Comparison of ENCODE assay signal across 8 mouse cellular contexts in genomic region chr12:45073331-45074041, GRCm38 (mm10). TPM values are rescaled to one million over a fixed set of nuclear protein-coding genes. Genes with fewer than 3 reads are reported as not detected.
A peak's percentile ranks its signal among the peaks of the same experiment; 100 is the strongest.
DNase-seq lines count a peak whose midpoint lies in the region; ATAC-seq and TF ChIP-seq lines count a peak whose summit lies in the region.

No protein-coding gene starts in this region.

- H3K27ac ChIP-seq in heart, embryonic 11.5 days (ENCODE audit: low read depth, low read length): peak overlapping the region; percentile 72
- H3K27ac ChIP-seq in ES-E14 (ENCODE audit: insufficient read depth, low read depth, low read length, poor library complexity, severe bottlenecking): no peak overlapping the region
- H3K27ac ChIP-seq in forebrain, embryonic 11.5 days (ENCODE audit: low read depth, low read length): peak overlapping the region; percentile 68
- peak overlapping the region; percentile 95 for H3K27ac ChIP-seq in limb, embryonic 10.5 days
- H3K27ac ChIP-seq in neural tube, embryonic 15.5 days (replicated peaks): peak overlapping the region; percentile 81

- DNase-seq in heart, adult 9 months (ENCODE audit: low spot score in 2 of 2): no peak
- peak; percentile 17 for DNase-seq in ES-E14 (ENCODE audit: low read depth, low spot score)
- DNase-seq in forebrain, embryonic 11.5 days (ENCODE audit: low spot score): peak; percentile 72
- DNase-seq in limb, embryonic 10.5 days (ENCODE audit: low spot score): no peak
- DNase-seq in spleen, adult 18-20 months: no peak
- DNase-seq in adrenal gland, postnatal 36 days: no peak

- H3K9me3 ChIP-seq in heart, embryonic 11.5 days (replicated peaks; ENCODE audit: control insufficient read depth, low read length): no peaks in the 10 kb centered on the region
- no peaks in the 10 kb centered on the region for H3K9me3 ChIP-seq in ES-E14 (ENCODE audit: control insufficient read depth, insufficient read depth, low read depth, low read length)
- H3K9me3 ChIP-seq in forebrain, embryonic 11.5 days (ENCODE audit: control insufficient read depth, low read length): no peaks in the 10 kb centered on the region
- no peaks in the 10 kb centered on the region for H3K9me3 ChIP-seq in limb, embryonic 10.5 days (replicated peaks)
- H3K9me3 ChIP-seq in neural tube, embryonic 15.5 days (replicated peaks): no peaks in the 10 kb centered on the region

- WGBS in heart, embryonic 11.5 days (ENCODE audit: insufficient replicate concordance): under 1% methylated on average over 28 of the region's 28 CpGs
- WGBS in forebrain, embryonic 11.5 days: under 1% methylated on average over 28 of the region's 28 CpGs
- under 1% methylated on average over 28 of the region's 28 CpGs for WGBS in limb, embryonic 10.5 days
- under 1% methylated on average over 28 of the region's 28 CpGs for WGBS in neural tube, embryonic 15.5 days

- peak overlapping the region; percentile 87 for H3K4me2 ChIP-seq in heart, embryonic 11.5 days
- peak overlapping the region; percentile 72 for H3K4me2 ChIP-seq in forebrain, embryonic 11.5 days (ENCODE audit: low read depth, low read length, severe bottlenecking)
- H3K4me2 ChIP-seq in neural tube, embryonic 15.5 days: peak overlapping the region; percentile 99

- H3K27me3 ChIP-seq in heart, embryonic 11.5 days (ENCODE audit: control insufficient read depth, insufficient read depth, low read length): no peaks in the 10 kb centered on the region
- H3K27me3 ChIP-seq in forebrain, embryonic 11.5 days (ENCODE audit: control insufficient read depth, insufficient read depth, low read length): 0 out of 2 replicates have a peak, but pooled peaks cover 2% of the 10 kb centered on the region
- H3K27me3 ChIP-seq in limb, embryonic 10.5 days (ENCODE audit: low read depth, poor library complexity, severe bottlenecking): peaks cover 15% of the 10 kb centered on the region; the same call in 1 of the 2 replicates
- peaks cover 12% of the 10 kb centered on the region; the same call in 1 of the 2 replicates for H3K27me3 ChIP-seq in neural tube, embryonic 15.5 days (replicated peaks)

- peak overlapping the region; percentile 69 for H3K4me3 ChIP-seq in heart, embryonic 11.5 days (ENCODE audit: low read depth, low read length)
- peak overlapping the region; percentile 75 to 77 for H3K4me3 ChIP-seq in ES-E14 (ENCODE audit: insufficient read depth in 1 of 2, low read depth in 1 of 2, low read length in 2 of 2, poor library complexity in 1 of 2, severe bottlenecking in 1 of 2)
- H3K4me3 ChIP-seq in forebrain, embryonic 11.5 days (ENCODE audit: low read depth, low read length): peak overlapping the region; percentile 67
- H3K4me3 ChIP-seq in limb, embryonic 10.5 days: peak overlapping the region; percentile 81
- peak overlapping the region; percentile 75 for H3K4me3 ChIP-seq in neural tube, embryonic 15.5 days (replicated peaks)

- in situ Hi-C loops in ES-E14 (cut with MboI; ENCODE audit: low sequenced_read_pairs in 2 of 2, unreplicated experiment in 2 of 2): no loop called here

- peaks cover 4% of the 10 kb centered on the region for H3K4me1 ChIP-seq in heart, embryonic 11.5 days (ENCODE audit: control insufficient read depth, insufficient read depth, low read length)
- no peaks in the 10 kb centered on the region for H3K4me1 ChIP-seq in ES-E14 (ENCODE audit: control insufficient read depth in 2 of 2, insufficient read depth in 2 of 2, low read length in 2 of 2, poor library complexity in 1 of 2)
- H3K4me1 ChIP-seq in forebrain, embryonic 11.5 days (replicated peaks; ENCODE audit: control insufficient read depth, insufficient read depth, low read length): no peaks in the 10 kb centered on the region
- peaks cover 29% of the 10 kb centered on the region for H3K4me1 ChIP-seq in limb, embryonic 10.5 days
- H3K4me1 ChIP-seq in neural tube, embryonic 15.5 days: peaks cover 34% of the 10 kb centered on the region

- no peaks in the 10 kb centered on the region for H3K36me3 ChIP-seq in heart, embryonic 11.5 days (ENCODE audit: control insufficient read depth, insufficient read depth, low read length)
- H3K36me3 ChIP-seq in ES-E14 (ENCODE audit: control insufficient read depth, insufficient read depth, low read length, poor library complexity, severe bottlenecking): no peaks in the 10 kb centered on the region
- no peaks in the 10 kb centered on the region for H3K36me3 ChIP-seq in forebrain, embryonic 11.5 days (ENCODE audit: control insufficient read depth, insufficient read depth, low read length)
- H3K36me3 ChIP-seq in limb, embryonic 10.5 days: no peaks in the 10 kb centered on the region
- H3K36me3 ChIP-seq in neural tube, embryonic 15.5 days: no peaks in the 10 kb centered on the region

- peak; percentile 44 for ATAC-seq in heart, embryonic 11.5 days (replicated peaks; ENCODE audit: insufficient number of reproducible peaks, low FRiP score, low TSS enrichment)
- peak; percentile 26 for ATAC-seq in forebrain, embryonic 11.5 days (replicated peaks; ENCODE audit: low FRiP score)
- ATAC-seq in neural tube, embryonic 15.5 days (ENCODE audit: low FRiP score): peak; percentile 60

- H3K9ac ChIP-seq in heart, embryonic 11.5 days (ENCODE audit: low read depth, low read length): peak overlapping the region; percentile 89
- peak overlapping the region; percentile 74 for H3K9ac ChIP-seq in ES-E14 (ENCODE audit: insufficient read depth, low read depth, low read length, poor library complexity, severe bottlenecking)
- H3K9ac ChIP-seq in forebrain, embryonic 11.5 days (ENCODE audit: low read length): peak overlapping the region; percentile 91
- peak overlapping the region; percentile 77 for H3K9ac ChIP-seq in neural tube, embryonic 15.5 days (replicated peaks)

TF ChIP-seq in ES-E14, 5 proteins besides CTCF, POLR2A, EP300 and RAD21:
- TF ChIP-seq ZNF384 (IDR thresholded peaks at IDR 0.05; ENCODE audit: low read depth, low read length): no peak
- TF ChIP-seq HCFC1 (IDR thresholded peaks at IDR 0.05; ENCODE audit: borderline replicate concordance, insufficient read depth, low read length): no peak
- TF ChIP-seq MAFK (IDR thresholded peaks at IDR 0.05; ENCODE audit: insufficient read depth, low read depth, low read length): no peak
- TF ChIP-seq ZC3H11A (IDR thresholded peaks at IDR 0.05; ENCODE audit: borderline replicate concordance, low read depth, low read length): no peak
- no peak for TF ChIP-seq CHD2 (IDR thresholded peaks at IDR 0.05; ENCODE audit: low read depth, low read length)

RNA-seq across cellular contexts. Expression of gene Stxbp6, which starts 1.0 kb away (rescaled TPM):
- polyA plus RNA-seq in heart, embryonic 11.5 days (2014; fragmentation: Nextera tagmentation; extraction: Ambion mirVana): 9.9 and 11.0 TPM in 2 replicates
- total RNA-seq in ES-E14 (2012; rRNA removed): 0.76 and 2.1 TPM in 2 replicates
- 16.9 and 18.3 TPM in 2 replicates for polyA plus RNA-seq in forebrain, embryonic 11.5 days (2014; fragmentation: Nextera tagmentation; extraction: Ambion mirVana)
- 12.5 and 12.8 TPM in 2 replicates for polyA plus RNA-seq in limb, embryonic 10.5 days (2016; fragmentation: Nextera tagmentation; extraction: Ambion mirVana)
- 19.1 and 20.3 TPM in 2 replicates for polyA plus RNA-seq in neural tube, embryonic 15.5 days (2015; fragmentation: Nextera tagmentation; extraction: Ambion mirVana)
- 10 to 100 TPM; 16.7 to 22.2 TPM for total RNA-seq in adrenal gland, postnatal 36 days (2021)

Comparison
In these comparisons a context has a peak if more than half of its experiments do, and no peak if none do; other contexts are left out.
1. DNase-seq: peak in ES-E14 (single experiment) and forebrain, embryonic 11.5 days (single experiment); none in heart, adult 9 months (0 of 2), limb, embryonic 10.5 days (single experiment), spleen, adult 18-20 months (0 of 2) and adrenal gland, postnatal 36 days (0 of 2).
2. Peak in every context shown above with its lines, with median percentiles within 50 percentile points of each other: ATAC-seq, H3K4me2 ChIP-seq, H3K4me3 ChIP-seq and H3K9ac ChIP-seq.